Comparison of ENCODE assay signal across 18 mouse cellular contexts in genomic region chrX:9271112-9271511, GRCm38 (mm10). TPM values are rescaled to one million over a fixed set of nuclear protein-coding genes. Genes with fewer than 3 reads are reported as not detected.
DNase-seq lines count a peak whose midpoint lies in the region; ATAC-seq and TF ChIP-seq lines count a peak whose summit lies in the region.
"Had no signal": no experiment of that assay in that cellular context is flagged by ENCODE, and none has a peak within 500 bp of the region (broad histone marks: within the 10 kb centered on the region; RNA-seq: fewer than 3 reads in every experiment).

No protein-coding gene starts in this region.

- peaks cover 8% of the 10 kb centered on the region; the same call in 1 of the 2 replicates for H3K27me3 ChIP-seq in heart, embryonic 12.5 days (replicated peaks)
- H3K27me3 ChIP-seq in cerebellum, adult 2 months (ENCODE audit: control insufficient read depth, insufficient read depth, low read length), result no peaks in the 10 kb centered on the region
- no peaks in the 10 kb centered on the region for H3K27me3 ChIP-seq in liver, embryonic 15.5 days
- H3K27me3 ChIP-seq in lung, postnatal 0 days (replicated peaks; ENCODE audit: insufficient read depth, low read length), result no peaks in the 10 kb centered on the region
- H3K27me3 ChIP-seq: forebrain, embryonic 12.5 days; kidney, embryonic 15.5 days; midbrain, embryonic 13.5 days had no signal

- H3K9ac ChIP-seq in heart, embryonic 12.5 days, result no peak overlapping the region
- H3K9ac ChIP-seq in liver, embryonic 15.5 days, result no peak overlapping the region
- no peak overlapping the region for H3K9ac ChIP-seq in lung, postnatal 0 days (replicated peaks; ENCODE audit: low read depth)
- H3K9ac ChIP-seq: forebrain, embryonic 12.5 days; kidney, embryonic 15.5 days; midbrain, embryonic 13.5 days had no signal

- H3K4me1 ChIP-seq in heart, embryonic 12.5 days (replicated peaks), result no peaks in the 10 kb centered on the region
- H3K4me1 ChIP-seq in cerebellum, adult 2 months (ENCODE audit: control insufficient read depth, insufficient read depth, low read length), result peaks cover 5% of the 10 kb centered on the region; the same call in 1 of the 2 replicates
- peaks cover 10% of the 10 kb centered on the region for H3K4me1 ChIP-seq in liver, embryonic 15.5 days (replicated peaks)
- no peaks in the 10 kb centered on the region for H3K4me1 ChIP-seq in lung, postnatal 0 days (ENCODE audit: insufficient read depth, low read depth, low read length)
- H3K4me1 ChIP-seq: forebrain, embryonic 12.5 days; kidney, embryonic 15.5 days; midbrain, embryonic 13.5 days had no signal

- H3K4me2 ChIP-seq in heart, embryonic 12.5 days, result no peak overlapping the region
- 0 out of 2 replicates have a peak overlapping the region, but pooled peaks have one; percentile 65 for H3K4me2 ChIP-seq in liver, embryonic 15.5 days
- no peak overlapping the region for H3K4me2 ChIP-seq in lung, postnatal 0 days (replicated peaks; ENCODE audit: low read depth, low read length)

- H3K9me3 ChIP-seq in heart, embryonic 12.5 days (replicated peaks), result 0 out of 2 replicates have a peak, but pooled peaks cover 7% of the 10 kb centered on the region
- H3K9me3 ChIP-seq in liver, embryonic 15.5 days (replicated peaks), result no peaks in the 10 kb centered on the region
- H3K9me3 ChIP-seq in lung, postnatal 0 days (ENCODE audit: low read length), result no peaks in the 10 kb centered on the region
- H3K9me3 ChIP-seq: forebrain, embryonic 12.5 days; kidney, embryonic 15.5 days; midbrain, embryonic 13.5 days had no signal

- WGBS in heart, embryonic 12.5 days, result 50% methylated on average over 3 of the region's 3 CpGs
- 15% methylated on average over 3 of the region's 3 CpGs for WGBS in cerebellum, adult 2 months
- 63% methylated on average over 3 of the region's 3 CpGs for WGBS in liver, embryonic 15.5 days (ENCODE audit: insufficient replicate concordance)
- WGBS in lung, postnatal 0 days, result 60% methylated on average over 3 of the region's 3 CpGs

- no peak overlapping the region for H3K4me3 ChIP-seq in heart, embryonic 12.5 days
- peak overlapping the region; percentile 10 for H3K4me3 ChIP-seq in cerebellum, adult 2 months (replicated peaks; ENCODE audit: insufficient read depth, low read depth, low read length)
- no peak overlapping the region for H3K4me3 ChIP-seq in liver, embryonic 15.5 days (replicated peaks)
- H3K4me3 ChIP-seq in lung, postnatal 0 days (ENCODE audit: low read depth, low read length), result no peak overlapping the region
- H3K4me3 ChIP-seq: forebrain, embryonic 12.5 days; midbrain, embryonic 13.5 days; myocyte had no signal

- H3K27ac ChIP-seq in heart, embryonic 12.5 days (ENCODE audit: poor library complexity, severe bottlenecking), result no peak overlapping the region
- H3K27ac ChIP-seq in cerebellum, adult 2 months (ENCODE audit: insufficient read depth, low read length), result peak overlapping the region; percentile 91; the same call in 1 of the 2 replicates
- 0 out of 2 replicates have a peak overlapping the region, but pooled peaks have one; percentile 91 for H3K27ac ChIP-seq in liver, embryonic 15.5 days (replicated peaks)
- H3K27ac ChIP-seq in lung, postnatal 0 days (ENCODE audit: low read length), result no peak overlapping the region
- H3K27ac ChIP-seq: forebrain, embryonic 12.5 days; kidney, embryonic 15.5 days; midbrain, embryonic 13.5 days had no signal

- no peaks in the 10 kb centered on the region for H3K36me3 ChIP-seq in heart, embryonic 12.5 days
- H3K36me3 ChIP-seq in liver, embryonic 15.5 days (replicated peaks), result no peaks in the 10 kb centered on the region
- H3K36me3 ChIP-seq in lung, postnatal 0 days (ENCODE audit: insufficient read depth, low read length), result no peaks in the 10 kb centered on the region
- H3K36me3 ChIP-seq: forebrain, embryonic 12.5 days; kidney, embryonic 15.5 days; midbrain, embryonic 13.5 days had no signal

- no peak for TF ChIP-seq CTCF in cerebellum, adult 2 months (IDR thresholded peaks at IDR 0.05; ENCODE audit: borderline replicate concordance, insufficient read depth, low read depth, low read length)
- TF ChIP-seq CTCF in lung, postnatal 0 days (IDR thresholded peaks at IDR 0.05), result no peak

- peak; percentile 29; the same call in 1 of the 2 replicates for TF ChIP-seq POLR2A in cerebellum, adult 2 months (IDR thresholded peaks at IDR 0.05; ENCODE audit: borderline replicate concordance, insufficient read depth, low read length)

- no peak for ATAC-seq in heart, embryonic 12.5 days (ENCODE audit: insufficient number of reproducible peaks, low FRiP score)
- no peak for ATAC-seq in liver, embryonic 15.5 days (ENCODE audit: insufficient read depth)
- ATAC-seq in lung, postnatal 0 days, result no peak
- ATAC-seq: CD4-positive, CD25-positive, alpha-beta regulatory T cell, adult 4 months; inflammation-experienced regulatory T-cells, adult 6 months; midbrain, embryonic 13.5 days had no signal

- no peak for TF ChIP-seq EP300 in lung, postnatal 0 days (IDR thresholded peaks at IDR 0.05)

- peak; percentile 5 to 14 for DNase-seq in heart, adult 9 months (ENCODE audit: low spot score in 2 of 2)
- DNase-seq in cerebellum, adult 2 months, result peak; percentile 55 to 86
- peak; percentile 61 to 66 for DNase-seq in cerebellum, postnatal 14 days
- DNase-seq in lung, postnatal 4 days, result no peak
- DNase-seq in lung, postnatal 0 days (ENCODE audit: low spot score), result no peak
- no peak for DNase-seq in layer of hippocampus, adult 9-11 months
- DNase-seq: adrenal gland, adult 2 months; embryo, embryonic 11 days; thymus, postnatal 4 days had no signal

RNA-seq across cellular contexts. Expression of gene Xk, which starts 1.4 kb away (rescaled TPM):
- 9.5 and 10.6 TPM in 2 replicates for polyA plus RNA-seq in heart, embryonic 12.5 days (2016; fragmentation: Nextera tagmentation; extraction: Ambion mirVana)
- polyA plus RNA-seq in cerebellum, adult 2 months (2012; rRNA removed), result 20.1 and 22.7 TPM in 2 replicates
- 24.3 and 25.4 TPM in 2 replicates for polyA plus RNA-seq in liver, embryonic 15.5 days (2015; fragmentation: Nextera tagmentation; extraction: Ambion mirVana)
- 0.67 and 1.2 TPM in 2 replicates for polyA plus RNA-seq in lung, postnatal 0 days (2015; fragmentation: Nextera tagmentation; extraction: Ambion mirVana)

RNA-seq across cellular contexts. Expression of gene H2al1m, which starts 12.5 kb away (rescaled TPM):
- 0.83 and 1.3 TPM in 2 replicates for polyA plus RNA-seq in heart, embryonic 12.5 days (2016; fragmentation: Nextera tagmentation; extraction: Ambion mirVana)
- 1.0 and 1.4 TPM in 2 replicates for polyA plus RNA-seq in cerebellum, adult 2 months (2012; rRNA removed)
- polyA plus RNA-seq in liver, embryonic 15.5 days (2015; fragmentation: Nextera tagmentation; extraction: Ambion mirVana), result 2.1 and 2.6 TPM in 2 replicates
- polyA plus RNA-seq in lung, postnatal 0 days (2015; fragmentation: Nextera tagmentation; extraction: Ambion mirVana), result not detected in 2 replicates
- polyA plus RNA-seq: forebrain, embryonic 12.5 days; inflammation-experienced regulatory T-cells, adult 6 months; kidney, embryonic 15.5 days; liver, adult 2 months; midbrain, embryonic 13.5 days; myocyte had no signal

RNA-seq across cellular contexts. Expression of gene Gm14862, which starts 14.4 kb away (rescaled TPM):
- polyA plus RNA-seq in heart, embryonic 12.5 days (2016; fragmentation: Nextera tagmentation; extraction: Ambion mirVana), result 0.49 and 0.89 TPM in 2 replicates
- polyA plus RNA-seq in cerebellum, adult 2 months (2012; rRNA removed), result not detected in 2 replicates
- polyA plus RNA-seq in liver, embryonic 15.5 days (2015; fragmentation: Nextera tagmentation; extraction: Ambion mirVana), result 2.6 and 3.4 TPM in 2 replicates
- polyA plus RNA-seq in lung, postnatal 0 days (2015; fragmentation: Nextera tagmentation; extraction: Ambion mirVana), result not detected in 2 replicates
- polyA plus RNA-seq: adrenal gland, adult 2 months; liver, adult 2 months; midbrain, embryonic 13.5 days; myocyte had no signal

Comparison
In these comparisons a context has a peak if more than half of its experiments do, and no peak if none do; other contexts are left out.
1. DNase-seq: peak in heart, adult 9 months (2 of 2), cerebellum, adult 2 months (2 of 2) and cerebellum, postnatal 14 days (2 of 2); none in lung, postnatal 4 days (0 of 2), lung, postnatal 0 days (single experiment) and layer of hippocampus, adult 9-11 months (single experiment).
2. H3K27ac ChIP-seq: peak in cerebellum, adult 2 months (single experiment) and liver, embryonic 15.5 days (single experiment); none in heart, embryonic 12.5 days (single experiment) and lung, postnatal 0 days (single experiment).